Mouse (Mus musculus) E14TG2a.4 (cell line): ENCODE data around the gene Wnt11.

Experiments
- H3K27me3 ChIP-seq: 2 replicates; pipeline ENCODE4 v1.6.1; 2014; ENCODE audit warnings: low read length, control low read depth; ENCODE audit not compliant: insufficient read depth
- H3K36me3 ChIP-seq: 2 replicates; pipeline ENCODE4 v1.6.1; 2014; ENCODE audit warnings: low read length, control low read depth; ENCODE audit not compliant: insufficient read depth
- H3K4me1 ChIP-seq: replicated peaks from 2 replicates; pipeline ENCODE4 v1.6.1; 2014; ENCODE audit warnings: low read depth, low read length, control low read depth
- H3K4me3 ChIP-seq: replicated peaks from 2 replicates; pipeline ENCODE4 v1.5.1; 2014; ENCODE audit warnings: mild to moderate bottlenecking, low read length
- H3K9me3 ChIP-seq: 2 replicates; pipeline ENCODE4 v1.6.1; 2014; ENCODE audit warnings: low read length, control low read depth
- CTCF ChIP-seq: conservative IDR thresholded peaks from 2 replicates; pipeline ENCODE4 v1.5.1; 2014; ENCODE audit warnings: low read length
- NANOG ChIP-seq: IDR thresholded peaks from 2 replicates; pipeline ENCODE4 v1.6.1; 2014; ENCODE audit warnings: borderline replicate concordance, low read length, mixed read lengths
- POU5F1 ChIP-seq: IDR thresholded peaks from 2 replicates; pipeline ENCODE4 v1.6.1; 2014; ENCODE audit warnings: low read length, borderline replicate concordance

The Wnt11 gene

DNA sequence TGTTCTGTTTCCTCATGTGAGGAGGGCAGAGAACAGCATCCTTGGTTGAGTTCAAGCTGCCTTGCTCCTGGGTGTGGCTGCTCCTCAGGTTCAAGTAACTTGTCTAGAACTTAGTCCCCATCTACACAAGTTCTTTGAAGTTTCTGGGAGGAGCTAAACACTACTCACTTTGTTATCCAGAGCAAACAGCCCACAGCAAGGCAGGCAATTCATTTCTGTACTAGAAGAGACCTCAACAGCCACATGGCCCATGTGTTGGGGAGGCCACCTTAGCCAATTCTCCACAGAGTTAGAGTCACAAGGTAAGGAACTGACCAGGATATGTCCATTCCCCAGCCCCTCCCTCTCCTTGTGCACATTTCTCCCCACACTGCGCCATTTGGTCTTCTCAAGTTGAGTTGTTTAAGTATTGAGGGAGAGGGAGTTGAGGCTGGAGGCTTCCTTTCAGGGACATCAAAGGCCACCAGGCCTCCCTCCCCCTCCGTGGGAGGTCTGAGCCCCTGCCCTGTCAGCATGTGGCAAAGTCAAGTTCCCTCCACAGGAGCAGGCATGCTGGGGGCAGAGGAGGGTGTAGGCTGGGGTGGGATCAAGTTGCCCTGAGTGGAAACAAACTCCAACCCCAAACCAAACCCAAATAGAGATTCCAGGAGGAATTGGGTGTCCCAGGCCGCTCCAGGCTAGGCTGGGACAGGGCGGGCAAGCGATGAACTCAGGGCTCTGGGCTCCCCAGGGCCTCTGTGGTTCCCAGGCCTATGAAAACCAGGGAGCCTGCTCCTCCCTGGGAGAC is 37.4 kb upstream of the Wnt11 start:
- peaks cover 35% of the 10 kb centered on the region for H3K4me1 ChIP-seq
- TF ChIP-seq CTCF, result no peak
- TF ChIP-seq NANOG, result no peak
- TF ChIP-seq POU5F1, result no peak
- peaks cover 6% of the 10 kb centered on the region for H3K27me3 ChIP-seq
- no peak overlapping the region for H3K4me3 ChIP-seq
- H3K36me3 ChIP-seq, result no peaks in the 10 kb centered on the region
- no peaks in the 10 kb centered on the region for H3K9me3 ChIP-seq

DNA sequence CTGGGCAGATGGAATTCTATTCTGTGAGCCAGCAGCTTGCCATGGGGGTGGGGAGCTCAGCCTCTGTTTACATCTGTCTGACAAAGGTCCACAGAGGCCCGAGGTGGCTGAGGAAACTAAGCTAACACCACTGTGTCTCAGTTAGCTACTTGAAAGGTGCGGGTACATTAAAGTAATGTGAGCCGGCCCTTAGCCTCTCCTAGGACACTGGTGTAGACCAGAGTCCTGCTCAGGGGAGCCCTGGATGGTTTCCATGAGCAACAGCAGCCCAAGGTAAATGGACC is 36.8 kb upstream of the Wnt11 start:
- Histone ChIP-seq H3K36me3 (no peaks in the 10 kb centered on the region), H3K4me1 (peaks cover 39% of the 10 kb centered on the region), H3K27me3 (peaks cover 6% of the 10 kb centered on the region), H3K9me3 (no peaks in the 10 kb centered on the region), H3K4me3 (no peak overlapping the region)
- TF ChIP-seq POU5F1 (no peak), NANOG (no peak), CTCF (no peak)

DNA sequence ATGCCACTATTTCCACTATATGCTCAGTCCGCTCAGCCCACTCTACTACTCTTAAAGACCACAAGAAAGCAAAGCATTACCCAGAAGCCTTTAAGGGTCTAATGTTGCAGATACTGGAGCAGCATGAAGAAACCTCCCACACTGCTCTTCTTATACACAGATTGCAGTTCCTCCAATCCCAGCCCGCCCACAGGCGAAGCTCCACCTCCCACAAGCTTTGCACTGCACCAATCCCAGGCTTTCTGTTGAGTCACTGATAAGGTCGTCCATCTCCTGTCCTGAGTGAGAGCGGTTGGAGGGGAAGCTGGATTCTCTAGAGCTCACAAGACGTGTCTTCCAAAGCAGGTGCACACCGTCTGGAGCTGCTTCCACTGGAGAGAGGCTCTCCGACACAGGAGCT is 34.5 kb upstream of the Wnt11 start:
- H3K9me3 ChIP-seq, result no peaks in the 10 kb centered on the region
- TF ChIP-seq CTCF, result no peak
- no peak for TF ChIP-seq POU5F1
- TF ChIP-seq NANOG, result no peak
- no peaks in the 10 kb centered on the region for H3K36me3 ChIP-seq
- peaks cover 44% of the 10 kb centered on the region for H3K4me1 ChIP-seq
- H3K4me3 ChIP-seq, result no peak overlapping the region
- H3K27me3 ChIP-seq, result peaks cover 16% of the 10 kb centered on the region

DNA sequence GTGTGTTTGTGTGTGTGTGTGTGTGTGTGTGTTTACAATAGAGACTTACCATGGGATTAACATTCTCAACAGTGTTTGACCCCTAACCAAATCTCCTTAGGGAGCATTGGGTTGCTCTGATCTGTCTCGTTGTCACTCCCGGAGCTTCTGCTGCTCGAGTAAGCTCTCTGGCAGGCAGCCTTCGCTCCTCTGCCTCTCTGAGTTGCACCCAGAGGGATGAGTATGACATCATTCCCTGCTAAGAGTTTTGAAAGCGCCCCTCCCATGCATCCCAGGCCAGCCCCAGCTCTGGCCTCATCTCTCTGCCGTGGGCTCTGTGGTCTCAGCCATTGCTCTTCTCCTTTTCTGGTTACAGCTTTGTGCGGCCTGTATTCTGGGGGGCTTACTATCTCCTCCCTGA is 33.8 kb upstream of the Wnt11 start:
- TF ChIP-seq POU5F1 (no peak), NANOG (no peak), CTCF (no peak)
- Histone ChIP-seq H3K27me3 (peaks cover 14% of the 10 kb centered on the region), H3K36me3 (no peaks in the 10 kb centered on the region), H3K9me3 (no peaks in the 10 kb centered on the region), H3K4me1 (peaks cover 44% of the 10 kb centered on the region), H3K4me3 (no peak overlapping the region)

- Histone ChIP-seq H3K4me3 (no peak overlapping the region), H3K36me3 (no peaks in the 10 kb centered on the region), H3K27me3 (peaks cover 12% of the 10 kb centered on the region), H3K9me3 (no peaks in the 10 kb centered on the region), H3K4me1 (peaks cover 28% of the 10 kb centered on the region)
- TF ChIP-seq CTCF (no peak), POU5F1 (no peak), NANOG (no peak)
These were observed 31.7 kb upstream of the Wnt11 start for GRCm38 (mm10) chr7:98803181-98803580.

- TF ChIP-seq POU5F1, result no peak
- no peak for TF ChIP-seq CTCF
- peaks cover 18% of the 10 kb centered on the region for H3K27me3 ChIP-seq
- H3K4me3 ChIP-seq, result no peak overlapping the region
- H3K9me3 ChIP-seq, result no peaks in the 10 kb centered on the region
- peaks cover 17% of the 10 kb centered on the region for H3K4me1 ChIP-seq
- no peaks in the 10 kb centered on the region for H3K36me3 ChIP-seq
These were observed 29.8 kb upstream of the Wnt11 start for GRCm38 (mm10) chr7:98804841-98805772.

- Histone ChIP-seq H3K27me3 (peaks cover 35% of the 10 kb centered on the region), H3K9me3 (no peaks in the 10 kb centered on the region), H3K4me1 (peaks cover 19% of the 10 kb centered on the region), H3K36me3 (no peaks in the 10 kb centered on the region), H3K4me3 (no peak overlapping the region)
- TF ChIP-seq POU5F1, result no peak
- no peak for TF ChIP-seq CTCF
- no peak for TF ChIP-seq NANOG
These were observed 28.0 kb upstream of the Wnt11 start for GRCm38 (mm10) chr7:98806961-98807360.

DNA sequence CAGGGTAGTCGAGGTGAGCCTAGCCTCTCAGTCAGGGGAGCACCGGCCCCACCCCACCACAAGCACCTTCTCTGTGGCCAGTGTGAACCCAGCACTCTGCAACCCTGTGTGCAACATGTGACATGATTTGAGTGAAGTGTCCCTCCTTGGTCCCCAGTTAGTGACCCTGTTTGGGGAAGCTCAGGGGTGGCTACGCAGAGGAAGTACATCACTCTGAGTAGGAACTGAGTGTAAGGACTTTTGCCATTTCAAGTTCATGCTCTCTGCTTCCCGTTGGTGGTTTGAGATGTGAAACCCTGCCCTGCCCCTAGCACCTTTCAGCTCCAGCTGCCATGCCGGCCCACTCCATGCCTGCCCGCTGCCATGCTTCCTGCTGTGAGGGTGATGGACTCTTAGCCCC is 25.5 kb upstream of the Wnt11 start:
- Histone ChIP-seq H3K9me3 (no peaks in the 10 kb centered on the region), H3K4me1 (peaks cover 33% of the 10 kb centered on the region), H3K4me3 (no peak overlapping the region), H3K36me3 (no peaks in the 10 kb centered on the region), H3K27me3 (peaks cover 34% of the 10 kb centered on the region)
- no peak for TF ChIP-seq NANOG
- no peak for TF ChIP-seq CTCF
- no peak for TF ChIP-seq POU5F1
